Mouse (Mus musculus) embryo, embryonic 9.5 days (tissue): ENCODE data around the gene Tulp1.
A peak's percentile ranks its signal among the peaks of the same experiment; 100 is the strongest.

ENCODE experiments used
- DNase-seq: peaks from one replicate; pipeline ENCODE4 v3.0.0-alpha.2; 2017; ENCODE audit errors: extremely low spot score

Gene Tulp1

GRCm38 (mm10) chr17:28315611-28316160 lies 49.3 kb downstream of the Tulp1 start:
- DNase-seq = no peak

GRCm38 (mm10) chr17:28313880-28314225 lies 51.2 kb downstream of the Tulp1 start:
- DNase-seq = no peak

GRCm38 (mm10) chr17:28313212-28313879 lies 51.7 kb downstream of the Tulp1 start, which contains the start of gene Fance:
Gene Fance, plus strand, starts transcription at chr17:28313519.
- peak; percentile 99 for DNase-seq

DNA sequence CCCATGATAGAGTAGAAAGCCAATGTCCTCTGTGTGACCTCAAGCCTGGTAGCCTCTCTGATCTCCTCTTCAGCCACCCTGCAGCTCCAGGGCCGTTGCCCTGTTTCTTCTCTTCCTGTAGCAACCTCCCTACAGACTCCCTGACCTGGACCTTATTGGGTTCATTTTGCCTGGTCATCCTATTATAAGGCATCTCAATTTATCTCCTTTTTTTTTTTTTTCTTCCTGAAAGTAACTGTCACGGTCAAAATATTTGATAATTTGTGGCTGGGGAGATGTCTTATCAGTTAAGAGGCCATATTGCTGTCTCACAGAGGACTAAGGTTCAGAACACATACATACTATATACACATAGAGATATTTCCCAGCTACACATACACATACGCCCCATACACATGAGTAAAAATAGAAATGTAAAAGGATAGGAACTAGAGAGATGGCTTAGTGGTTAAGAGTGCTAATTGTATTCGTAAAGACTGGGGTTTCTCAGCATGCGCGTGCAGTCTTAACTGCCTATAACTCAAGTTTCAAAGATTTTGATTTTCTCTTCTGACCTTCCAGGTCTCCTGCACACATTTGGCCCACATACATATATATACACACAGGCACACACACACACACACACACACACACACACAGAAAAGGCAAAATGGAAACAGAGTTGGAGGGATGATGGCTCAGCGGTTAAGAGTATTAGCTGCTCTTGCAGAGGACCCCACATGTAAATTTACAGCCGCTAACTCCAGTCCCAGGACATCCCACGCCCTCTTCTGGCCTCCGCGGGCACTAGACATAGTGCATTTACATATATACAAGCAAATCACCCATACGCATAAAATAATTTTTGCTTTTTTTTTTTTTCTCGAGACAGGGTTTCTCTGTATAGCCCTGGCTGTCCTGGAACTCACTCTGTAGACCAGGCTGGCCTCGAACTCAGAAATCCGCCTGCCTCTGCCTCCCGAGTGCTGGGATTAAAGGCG lies 52.5 kb downstream of the Tulp1 start:
- no peak for DNase-seq

GRCm38 (mm10) chr17:28311366-28312132 lies 53.5 kb downstream of the Tulp1 start:
- no peak for DNase-seq

- no peak for DNase-seq
Observed at GRCm38 (mm10) chr17:28310831-28311230, 54.2 kb downstream of the Tulp1 start.

GRCm38 (mm10) chr17:28308297-28309195 lies 56.5 kb downstream of the Tulp1 start:
- peak; percentile 87 for DNase-seq

- DNase-seq = no peak
Observed at GRCm38 (mm10) chr17:28305172-28305571, 59.9 kb downstream of the Tulp1 start.
